Mouse (Mus musculus) C2C12 (cell line): ENCODE measurements around the gene Card11. TPM values are rescaled to one million over a fixed set of nuclear protein-coding genes. Genes with fewer than 3 reads are reported as not detected.

Source experiments
- H3K27me3 ChIP-seq: one replicate; pipeline ENCODE4 v1.6.1; 2011; ENCODE audit not compliant: control insufficient read depth, insufficient read depth, insufficient read length
- H3K36me3 ChIP-seq: one replicate; pipeline ENCODE4 v1.6.1; 2011; ENCODE audit not compliant: control insufficient read depth, insufficient read depth
- H3K4me3 ChIP-seq: one replicate; pipeline ENCODE4 v1.5.1; 2011; ENCODE audit warnings: mild to moderate bottlenecking, control low read depth; ENCODE audit not compliant: poor library complexity, insufficient read depth, severe bottlenecking
- H3K79me2 ChIP-seq: one replicate; pipeline ENCODE4 v1.6.1; 2011; ENCODE audit not compliant: control insufficient read depth, insufficient read depth
- H3K79me3 ChIP-seq: one replicate; pipeline ENCODE4 v1.6.1; 2011; ENCODE audit warnings: low read depth, control low read depth
- H3ac ChIP-seq: one replicate; pipeline ENCODE3; 2011; ENCODE audit warnings: low read depth; ENCODE audit not compliant: control insufficient read depth, insufficient read length
- CEBPB ChIP-seq: IDR thresholded peaks from one replicate; pipeline ENCODE4 v1.6.1; 2011; ENCODE audit warnings: low read depth, mild to moderate bottlenecking, control low read depth, moderate library complexity
- CTCF ChIP-seq: IDR thresholded peaks from one replicate; pipeline ENCODE4 v1.5.1; 2011; ENCODE audit not compliant: control insufficient read depth, insufficient read depth, insufficient read length
- FOSL1 ChIP-seq: IDR thresholded peaks from one replicate; pipeline ENCODE4 v1.8.0; 2011; ENCODE audit warnings: mild to moderate bottlenecking, low read length; ENCODE audit not compliant: poor library complexity, insufficient read depth, severe bottlenecking
- MAX ChIP-seq: IDR thresholded peaks from one replicate; pipeline ENCODE4 v1.6.1; 2011; ENCODE audit warnings: mild to moderate bottlenecking, control low read depth
- MYOD1 ChIP-seq: IDR thresholded peaks from one replicate; pipeline ENCODE4 v1.6.1; 2011; ENCODE audit warnings: low read depth; ENCODE audit not compliant: control insufficient read depth, insufficient read length
- MYOG ChIP-seq: IDR thresholded peaks from one replicate; pipeline ENCODE4 v1.6.1; 2011; ENCODE audit not compliant: control insufficient read depth, insufficient read length; ENCODE audit errors: extremely low read depth
- USF1 ChIP-seq: IDR thresholded peaks from one replicate; pipeline ENCODE4 v1.6.1; 2011; ENCODE audit warnings: low read depth, mild to moderate bottlenecking, control low read depth, moderate library complexity
- polyA plus RNA-seq: library from polyadenylated mRNA; unstranded; fragments of >200 nt; fragmentation: generic; extraction: Trizol; gene quantifications from one replicate; pipeline ENCODE4 v1.2.1, GENCODE M21; 2012; ENCODE audit warnings: missing spikeins

Gene Card11
- polyA plus RNA-seq, 1 experiment, result not detected

- Histone ChIP-seq H3K79me3 (no peaks in the 10 kb centered on the region), H3K36me3 (no peaks in the 10 kb centered on the region), H3ac (no peak overlapping the region), H3K79me2 (no peaks in the 10 kb centered on the region), H3K27me3 (no peaks in the 10 kb centered on the region), H3K4me3 (no peak overlapping the region)
- TF ChIP-seq MAX, result no peak
- no peak for TF ChIP-seq CEBPB
- no peak for TF ChIP-seq MYOD1
- no peak for TF ChIP-seq CTCF
- no peak for TF ChIP-seq FOSL1
- TF ChIP-seq USF1, result no peak
- no peak for TF ChIP-seq MYOG
These were observed 121.7 kb downstream of the Card11 start for GRCm38 (mm10) chr5:140878644-140879043.

DNA sequence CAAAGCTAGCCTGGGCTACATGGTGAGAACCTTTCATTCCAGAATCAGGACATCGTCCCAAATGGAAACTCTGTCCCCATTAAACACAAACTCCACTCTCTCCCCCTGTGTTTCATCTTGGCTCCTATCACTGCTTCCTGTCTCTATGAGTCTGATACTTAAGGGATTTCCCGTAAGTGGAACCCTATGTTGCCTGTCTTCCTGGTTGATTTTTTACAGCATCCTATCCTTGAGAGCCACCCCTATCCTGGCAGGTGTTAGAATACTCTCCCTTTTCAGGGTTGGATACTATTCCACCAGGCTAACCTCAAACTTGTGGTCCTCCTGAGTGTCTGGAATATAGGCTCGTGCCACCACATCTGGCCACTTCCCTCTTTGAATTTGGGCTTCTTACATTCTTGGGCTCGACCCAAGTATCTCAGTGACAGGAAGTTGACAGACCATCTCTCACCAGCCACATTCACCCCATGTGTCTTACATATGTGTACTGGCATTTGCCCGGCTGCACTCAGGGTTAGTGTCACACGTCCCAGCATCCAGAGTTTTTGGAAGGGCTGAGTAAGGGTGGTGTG lies 126.6 kb downstream of the Card11 start:
- H3K4me3 ChIP-seq, result no peak overlapping the region
- no peaks in the 10 kb centered on the region for H3K79me2 ChIP-seq
- no peaks in the 10 kb centered on the region for H3K36me3 ChIP-seq
- TF ChIP-seq CTCF (no peak), USF1 (no peak), CEBPB (no peak), FOSL1 (no peak), MYOG (no peak), MAX (no peak), MYOD1 (no peak)
- H3K79me3 ChIP-seq, result no peaks in the 10 kb centered on the region
- peaks cover 13% of the 10 kb centered on the region for H3K27me3 ChIP-seq
- no peak overlapping the region for H3ac ChIP-seq

DNA sequence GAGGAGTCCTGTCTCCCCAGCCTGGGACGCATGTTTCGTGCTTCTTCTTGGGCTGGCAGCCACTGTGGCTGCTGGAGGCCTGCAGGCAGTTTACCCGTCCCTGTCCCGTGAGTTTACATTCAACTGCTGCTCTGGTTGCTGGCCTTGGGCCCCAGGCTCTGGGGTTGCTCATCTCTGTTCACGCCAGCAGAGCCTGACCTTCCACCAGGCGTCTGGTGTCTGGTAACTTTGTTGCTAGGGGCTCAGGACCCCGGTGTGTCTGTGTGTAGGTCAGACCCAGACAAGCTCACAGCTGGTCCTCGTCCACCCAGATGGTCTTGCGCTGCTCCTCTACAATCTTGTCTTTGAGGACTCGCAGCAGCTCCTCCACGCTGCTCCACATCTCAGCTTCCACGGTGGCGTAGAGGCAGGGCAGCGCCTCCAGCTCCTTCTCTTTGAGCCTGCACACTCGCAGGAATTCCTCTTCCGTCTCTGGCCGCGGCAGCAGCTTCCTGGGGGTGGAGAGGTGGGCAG lies 127.3 kb downstream of the Card11 start:
- H3K36me3 ChIP-seq, result no peaks in the 10 kb centered on the region
- no peaks in the 10 kb centered on the region for H3K79me2 ChIP-seq
- peaks cover 13% of the 10 kb centered on the region for H3K27me3 ChIP-seq
- H3ac ChIP-seq, result no peak overlapping the region
- H3K4me3 ChIP-seq, result no peak overlapping the region
- H3K79me3 ChIP-seq, result no peaks in the 10 kb centered on the region
- TF ChIP-seq CTCF (no peak), CEBPB (no peak), USF1 (no peak), MAX (no peak), MYOG (no peak), MYOD1 (no peak), FOSL1 (no peak)

GRCm38 (mm10) chr5:140872532-140873038 lies 127.8 kb downstream of the Card11 start:
- Histone ChIP-seq H3K27me3 (peaks cover 13% of the 10 kb centered on the region), H3K4me3 (no peak overlapping the region), H3ac (no peak overlapping the region), H3K79me3 (no peaks in the 10 kb centered on the region), H3K79me2 (no peaks in the 10 kb centered on the region), H3K36me3 (no peaks in the 10 kb centered on the region)
- TF ChIP-seq CTCF (no peak), USF1 (no peak), MYOD1 (no peak)

DNA sequence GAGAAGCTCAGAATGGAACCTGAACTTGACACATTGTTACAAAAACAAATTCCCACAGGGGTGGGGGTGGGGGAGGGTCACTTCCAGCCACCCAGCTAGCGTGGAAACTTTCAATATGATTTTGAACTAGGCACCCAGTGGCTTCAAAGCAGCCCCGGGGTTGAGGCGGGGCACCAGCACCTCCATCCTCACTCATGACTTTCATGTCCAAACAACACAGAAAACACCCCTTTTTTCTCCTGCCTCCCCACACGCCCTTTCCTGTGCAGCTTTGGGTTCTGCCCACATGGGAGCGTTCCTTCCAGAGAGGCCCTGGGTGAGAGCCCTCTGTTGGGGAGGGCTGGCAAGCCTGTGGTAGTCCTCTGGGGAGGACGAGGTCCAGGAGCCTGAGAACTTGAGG lies 129.1 kb downstream of the Card11 start:
- H3K4me3 ChIP-seq, result no peak overlapping the region
- H3ac ChIP-seq, result no peak overlapping the region
- no peaks in the 10 kb centered on the region for H3K79me2 ChIP-seq
- H3K79me3 ChIP-seq, result no peaks in the 10 kb centered on the region
- TF ChIP-seq USF1 (no peak), CTCF (no peak), MYOD1 (no peak), FOSL1 (no peak), CEBPB (no peak), MYOG (no peak), MAX (no peak)
- peaks cover 13% of the 10 kb centered on the region for H3K27me3 ChIP-seq
- no peaks in the 10 kb centered on the region for H3K36me3 ChIP-seq

- H3K79me2 ChIP-seq, result no peaks in the 10 kb centered on the region
- TF ChIP-seq MYOG (no peak), CTCF (peak; percentile 54)
- no peaks in the 10 kb centered on the region for H3K36me3 ChIP-seq
- no peak overlapping the region for H3K4me3 ChIP-seq
- H3K79me3 ChIP-seq, result no peaks in the 10 kb centered on the region
- no peak overlapping the region for H3ac ChIP-seq
- H3K27me3 ChIP-seq, result peaks cover 13% of the 10 kb centered on the region
These were observed 131.3 kb downstream of the Card11 start for GRCm38 (mm10) chr5:140869034-140869433.
